27 mouse cellular contexts compared by ENCODE assay signal in the genomic region with DNA sequence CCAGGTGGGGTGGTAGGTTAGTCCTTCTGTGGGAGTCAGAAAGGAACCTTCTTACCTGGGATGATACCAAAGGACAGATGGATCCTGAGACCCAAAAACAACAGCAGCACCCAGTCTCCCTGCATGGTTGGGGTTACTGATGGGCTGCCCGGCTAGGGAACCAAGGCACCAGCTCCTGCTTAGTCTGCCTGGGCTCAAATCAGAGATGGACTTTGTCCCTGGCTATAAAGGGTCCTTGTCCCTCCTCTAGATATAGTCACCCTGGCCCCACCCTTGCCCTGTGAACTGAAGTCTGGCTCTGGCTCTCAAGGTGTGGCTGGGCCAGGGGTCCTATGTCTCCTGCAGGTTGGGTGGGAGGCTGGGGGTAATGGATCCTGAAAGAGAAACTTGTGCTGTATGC. TPM values are rescaled to one million over a fixed set of nuclear protein-coding genes. Genes with fewer than 3 reads are reported as not detected.
"Had no signal": no experiment of that assay in that cellular context is flagged by ENCODE, and none has a peak within 500 bp of the region (broad histone marks: within the 10 kb centered on the region; RNA-seq: fewer than 3 reads in every experiment).

Gene Alpi, minus strand, starts transcription at position 196 of the 400 bp plus-strand sequence.

- H3K4me2 ChIP-seq: kidney, embryonic 15.5 days; limb, embryonic 13.5 days; liver, embryonic 12.5 days; liver, embryonic 15.5 days; lung, embryonic 15.5 days; midbrain, embryonic 11.5 days had no signal

- H3K4me3 ChIP-seq: kidney, embryonic 15.5 days; limb, embryonic 10.5 days; limb, embryonic 13.5 days; liver, embryonic 12.5 days; liver, embryonic 15.5 days; lung, embryonic 15.5 days; megakaryocyte, embryonic 14.5 days had no signal

- H3K27ac ChIP-seq: kidney, embryonic 15.5 days; limb, embryonic 10.5 days; limb, embryonic 13.5 days; liver, embryonic 12.5 days; liver, embryonic 15.5 days; lung, embryonic 15.5 days had no signal

- H3K9ac ChIP-seq: kidney, embryonic 15.5 days; limb, embryonic 13.5 days; liver, embryonic 12.5 days; liver, embryonic 15.5 days; lung, embryonic 15.5 days had no signal

- ATAC-seq: liver, embryonic 12.5 days had no signal

- H3K36me3 ChIP-seq: kidney, embryonic 15.5 days; limb, embryonic 10.5 days; limb, embryonic 13.5 days; liver, embryonic 12.5 days; liver, embryonic 15.5 days; lung, embryonic 15.5 days had no signal

- DNase-seq: kidney, adult 2 months; kidney, postnatal 10 days; kidney, postnatal 36 days; liver; lung, adult 18-20 months; lung, postnatal 10 days; lung, postnatal 36 days; midbrain, embryonic 14.5 days; right cerebral cortex, adult 18-20 months; right cerebral cortex, postnatal 14 days; right cerebral cortex, postnatal 4 days; spleen, adult 18-20 months; thymus, postnatal 25 days had no signal

- H3K27me3 ChIP-seq: liver, embryonic 15.5 days had no signal

- H3K4me1 ChIP-seq: limb, embryonic 10.5 days; lung, embryonic 15.5 days had no signal

- H3K9me3 ChIP-seq: kidney, embryonic 15.5 days; limb, embryonic 10.5 days; limb, embryonic 13.5 days; liver, embryonic 12.5 days; liver, embryonic 15.5 days; lung, embryonic 15.5 days; megakaryocyte, embryonic 14.5 days had no signal

RNA-seq across cellular contexts. Expression of gene Alpi, which starts in this region (rescaled TPM):
- total RNA-seq: layer of hippocampus, adult 18-20 months; layer of hippocampus, postnatal 25 days; left cerebral cortex, postnatal 25 days had no signal
- polyA plus RNA-seq: kidney, adult 2 months; kidney, embryonic 15.5 days; limb, embryonic 10.5 days; liver, embryonic 12.5 days; midbrain, embryonic 11.5 days; midbrain, embryonic 14.5 days; midbrain, postnatal 0 days; neural tube, embryonic 11.5 days; neural tube, embryonic 14.5 days had no signal
